Mouse (Mus musculus) cerebellum, adult 2 months (tissue): ENCODE measurements at regions not wholly inside any gene's neighbourhood (a gene's known extent, or its start where the extent isn't known, plus 50 kb on each side); places are given as distances from the start of the nearest gene placed in this dataset.
"Not testable (repeated sequence)": the region's sequence is repeated elsewhere in the genome, so short reads cannot be mapped to it uniquely, and the experiment has no call there.

Source experiments
- CTCF ChIP-seq: fragments of 200-500 bp; IDR thresholded peaks from 2 replicates; pipeline ENCODE4 v1.5.1; 2011; ENCODE audit warnings: low read depth, mild to moderate bottlenecking, control low read depth, low read length, moderate library complexity, borderline replicate concordance; ENCODE audit not compliant: insufficient read depth
- POLR2A ChIP-seq: fragments of 200-500 bp; IDR thresholded peaks from 2 replicates; pipeline ENCODE4 v1.6.1; 2011; ENCODE audit warnings: low read length, control low read depth, borderline replicate concordance; ENCODE audit not compliant: insufficient read depth

- not testable (repeated sequence) for TF ChIP-seq CTCF, POLR2A
These were observed 69.4 kb upstream of the Cnih3 start for GRCm38 (mm10) chr1:181282986-181283385.
